Mouse (Mus musculus) left cerebral cortex, postnatal 10 days (tissue): ENCODE results near the gene Mcat. TPM values are rescaled to one million over a fixed set of nuclear protein-coding genes. Genes with fewer than 3 reads are reported as not detected.
"Not testable (repeated sequence)": the region's sequence is repeated elsewhere in the genome, so short reads cannot be mapped to it uniquely, and the experiment has no call there.

Experiments used
- DNase-seq, 2 experiments: peaks; one replicate each; pipeline ENCODE4 v3.0.0; 2021 to 2022; ENCODE audit warnings: low spot score in 2 of 2, mixed read lengths in 1 of 2; ENCODE audit errors: extremely low spot score in 1 of 2
- intact Hi-C: fragments of 180-260 bp; cut with DNase I; formaldehyde crosslinking; loops from one replicate; pipeline ENCODE4 v1.15.1; 2025
- microRNA-seq: library from miRNA; unstranded; fragments of <30 nt; microRNA quantifications from one replicate; pipeline ENCODE4 v1.2.0, GENCODE M21; 2022
- total RNA-seq, 2 experiments: library from RNA; stranded (reverse); gene quantifications; 2 replicates each; pipeline ENCODE4 v1.2.3; 2021

The Mcat gene
- total RNA-seq, 2 experiments from 2014 or later = 33.8 to 38.3 TPM

DNA sequence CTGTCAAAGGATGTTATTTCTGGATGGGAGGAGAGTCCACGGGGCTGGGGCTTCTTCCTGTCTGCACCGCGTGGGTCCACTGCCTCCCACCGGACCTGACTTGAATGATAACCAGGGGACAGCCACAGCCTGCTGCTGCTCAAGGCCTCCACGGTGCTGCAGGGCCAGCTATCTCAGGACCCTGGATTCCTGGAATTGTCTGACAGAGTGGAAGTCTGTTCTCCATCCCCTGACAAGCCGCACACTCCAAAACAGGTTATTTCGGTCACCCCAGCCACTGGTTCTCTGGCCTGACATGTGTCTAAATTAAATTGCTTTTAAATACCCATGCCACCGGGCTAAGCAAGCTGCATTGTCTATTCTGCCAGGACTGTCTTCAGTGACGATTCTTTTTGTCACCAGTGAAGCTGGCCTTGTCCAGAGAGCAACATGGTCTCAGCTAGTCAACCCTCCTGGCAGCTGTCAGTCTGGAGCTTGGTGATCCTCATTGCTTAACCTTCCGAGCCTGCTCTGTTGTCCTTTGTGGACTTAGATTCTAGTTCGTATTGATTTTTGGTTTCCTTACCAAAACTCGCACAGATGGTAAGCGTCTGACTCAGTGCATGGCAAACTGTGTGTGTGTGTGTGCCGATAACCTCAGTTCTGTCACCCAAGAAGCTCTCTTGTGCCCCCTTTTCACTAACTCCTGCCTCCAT lies 39.8 kb downstream of the Mcat start:
- DNase-seq = no peak
- intact Hi-C loops = no loop called here

DNA sequence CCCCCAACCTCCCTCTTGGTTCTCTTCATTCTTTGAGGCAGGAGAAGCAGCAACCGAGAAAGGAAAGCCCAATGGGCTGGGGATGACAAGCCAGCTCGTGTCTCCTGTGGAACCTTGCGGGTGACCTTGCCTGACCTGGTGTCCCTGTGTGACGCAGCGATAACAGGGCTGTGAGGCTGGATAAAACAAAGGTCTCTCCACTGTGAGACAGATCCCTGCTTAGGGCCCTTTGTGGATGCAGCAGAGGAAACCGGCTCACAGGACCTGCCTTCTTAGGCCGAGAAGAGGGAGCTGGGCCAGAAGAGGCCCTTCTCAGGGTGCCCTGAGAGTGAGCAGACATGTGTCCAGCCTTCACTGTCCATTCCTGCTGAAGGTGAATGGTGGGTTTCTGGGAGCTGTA lies 40.4 kb downstream of the Mcat start:
- no peak for DNase-seq
- intact Hi-C loops = no loop called here

DNA sequence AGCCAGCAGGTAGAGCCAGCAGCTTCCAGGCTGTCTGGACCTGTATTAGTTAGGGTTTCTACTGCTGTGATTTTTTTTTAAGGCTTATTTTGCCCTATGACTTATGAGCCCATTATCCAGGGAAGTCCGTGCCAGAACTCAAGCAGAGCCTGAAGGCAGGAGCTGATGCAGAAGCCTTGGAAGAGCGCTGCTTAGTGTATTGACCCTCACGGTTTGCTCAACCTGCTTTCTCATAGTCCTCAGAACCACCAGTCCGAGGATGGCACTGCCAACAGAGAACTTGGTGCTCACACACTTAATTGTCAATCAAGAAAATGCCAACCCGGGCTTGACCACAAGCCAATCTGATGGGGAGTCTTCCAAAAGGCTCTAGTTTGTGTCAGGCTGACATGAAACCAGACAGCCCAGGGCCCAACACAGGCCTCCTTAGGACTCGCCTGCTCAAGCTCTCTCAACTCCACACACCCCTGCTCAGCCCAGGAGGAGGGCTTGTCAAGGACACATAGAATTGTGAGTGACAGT lies 42.7 kb downstream of the Mcat start:
- DNase-seq = no peak
- intact Hi-C loops = no loop called here

DNA sequence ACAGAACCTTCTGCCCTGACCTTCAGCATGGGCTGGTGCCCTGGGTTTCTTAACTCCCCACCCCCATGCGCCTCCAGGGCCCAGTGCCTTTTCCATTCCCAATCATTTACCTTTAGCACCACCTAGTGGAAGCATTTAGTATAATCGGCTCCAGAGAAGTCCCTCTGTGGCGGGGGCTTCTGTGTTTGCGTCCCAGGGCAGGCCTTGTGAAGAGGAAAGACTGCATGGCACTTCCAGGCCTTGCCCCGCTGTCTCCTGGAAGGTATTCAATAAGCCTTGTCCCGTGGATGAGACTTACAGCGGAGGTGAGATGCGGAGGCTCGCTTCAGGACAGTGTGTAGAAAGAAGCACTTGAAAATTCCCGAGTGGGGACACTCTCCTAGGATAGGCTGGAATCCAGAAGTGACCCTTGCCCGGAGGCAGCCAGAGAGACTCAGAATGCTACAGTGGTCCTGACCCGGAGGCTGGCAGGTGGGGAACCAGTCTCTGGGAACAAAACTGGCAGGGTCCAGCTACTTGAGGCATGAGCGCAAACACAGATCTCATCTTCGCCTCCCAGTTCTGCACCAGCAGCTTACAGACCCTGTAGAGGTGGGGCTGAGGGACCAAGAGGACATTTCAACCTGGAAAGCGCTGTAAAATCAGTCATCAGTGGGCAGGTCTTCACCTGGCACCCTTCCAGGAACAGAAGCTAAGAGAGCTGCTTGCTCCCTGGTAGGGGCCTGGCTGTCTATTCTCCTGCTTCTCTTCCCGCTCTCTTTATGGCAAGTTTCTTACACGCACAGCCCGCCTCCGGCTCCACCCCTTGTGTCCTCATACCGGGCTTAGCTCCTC lies 45.2 kb downstream of the Mcat start:
- peak; percentile 49 to 69 for DNase-seq
- intact Hi-C loops = loop anchor here (5.0 to 10.0 kb wide), 3 partner anchors 131 to 346 kb away; partner anchors contain the start of gene Cyb5r3

DNA sequence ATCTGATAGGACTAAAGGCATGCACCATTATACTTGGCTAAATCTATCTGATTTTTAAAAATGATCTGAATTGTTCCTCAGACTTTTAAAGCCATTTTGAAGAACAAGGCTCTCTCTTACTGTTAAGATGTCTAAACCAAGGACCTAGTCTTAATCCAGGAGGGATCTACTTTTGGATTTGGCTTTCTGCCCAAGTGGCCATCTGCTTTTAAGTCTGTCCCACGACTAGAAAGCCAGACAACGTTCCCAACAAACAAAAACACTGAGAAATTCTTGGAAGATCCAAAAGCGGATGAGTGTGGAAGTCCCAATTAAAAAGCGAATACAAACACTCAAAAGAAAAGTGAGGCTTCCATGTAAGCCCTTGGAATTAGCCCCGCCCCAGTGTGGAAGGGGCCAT lies 48.6 kb downstream of the Mcat start:
- intact Hi-C loops = loop anchor here (5.0 to 10.0 kb wide), 3 partner anchors 128 to 343 kb away; partner anchors contain the start of gene Cyb5r3
- peak in 1 of 2 experiments; percentile 35 for DNase-seq

DNA sequence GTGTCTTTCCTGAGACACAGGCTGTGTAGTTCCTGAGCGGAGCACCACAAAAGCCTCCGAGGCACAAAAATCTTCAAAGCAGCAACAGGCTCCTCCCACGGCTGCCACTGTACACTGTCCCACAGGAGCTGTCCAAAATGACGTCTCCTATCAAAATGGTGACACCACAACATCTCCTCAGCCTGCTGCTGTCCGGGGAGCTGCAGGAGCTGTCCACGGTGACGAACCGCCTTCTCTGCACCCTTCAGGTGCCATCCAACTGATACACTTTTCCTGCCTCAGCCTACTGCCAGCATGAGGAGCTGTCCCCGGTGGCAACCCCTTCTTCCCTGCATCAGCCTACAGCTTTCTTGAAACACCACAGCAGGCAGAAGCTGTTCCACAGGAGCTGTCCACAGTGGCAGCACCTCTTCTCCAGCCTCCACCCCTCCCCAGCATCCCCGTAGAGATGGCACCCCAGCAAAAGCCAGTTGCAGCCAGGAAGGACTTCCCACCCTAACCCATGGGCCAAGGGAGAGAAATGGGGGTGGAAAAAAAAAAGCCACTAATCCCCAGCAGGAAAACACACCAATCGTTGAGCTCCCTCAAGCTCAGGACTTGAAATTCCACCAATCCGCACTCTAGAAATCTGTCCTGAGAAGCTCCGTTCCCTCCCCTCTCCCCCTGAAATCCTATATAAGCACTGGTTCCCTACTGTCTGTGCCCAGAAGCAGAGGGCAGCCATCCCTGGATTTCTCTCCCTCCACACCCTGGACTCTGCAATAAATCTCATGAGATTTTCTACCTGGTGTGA lies 50.9 kb downstream of the Mcat start:
- intact Hi-C loops = loop anchor here (10.0 kb wide), 1 partner anchor 298 kb away; no protein-coding TSS in a partner anchor

DNA sequence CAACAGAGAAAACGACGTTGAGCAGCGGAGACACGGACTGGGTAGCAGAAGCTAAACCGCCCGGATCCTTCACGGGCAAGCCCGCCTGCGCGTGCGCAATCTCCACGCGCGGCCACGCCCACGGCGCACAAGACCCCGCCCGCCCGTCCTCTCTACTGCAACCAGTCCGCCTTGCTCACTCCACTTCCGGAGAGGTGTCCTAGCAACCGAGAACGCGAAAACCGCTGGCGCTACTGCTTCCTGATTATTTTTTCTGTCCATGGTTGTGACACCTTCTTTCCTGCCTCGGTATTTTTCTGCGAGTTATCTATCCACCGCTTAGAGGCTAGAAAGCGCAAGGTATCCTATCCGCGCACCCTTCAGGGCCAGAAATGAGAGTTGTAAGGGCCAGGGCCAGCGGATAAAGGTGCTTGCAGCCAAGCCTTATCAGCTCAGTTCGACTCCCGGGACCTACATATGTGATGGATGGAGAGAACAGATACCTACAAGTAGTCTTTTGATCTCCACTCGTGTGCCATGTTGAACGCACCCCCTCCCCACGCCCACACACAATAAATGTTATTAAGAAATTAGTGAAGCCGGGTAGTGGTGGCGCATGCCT lies 52.7 kb downstream of the Mcat start, which contains the start of gene Ttll1:
TSS of gene Ttll1 (minus strand) at position 89 of the 601 bp plus-strand sequence.
- intact Hi-C loops = loop anchor here (10.0 kb wide), 1 partner anchor 296 kb away; no protein-coding TSS in a partner anchor
- peak; percentile 92 to 95 for DNase-seq

More for the DNA sequence above, 50.9 kb downstream of the Mcat start:
- no peak for DNase-seq

DNA sequence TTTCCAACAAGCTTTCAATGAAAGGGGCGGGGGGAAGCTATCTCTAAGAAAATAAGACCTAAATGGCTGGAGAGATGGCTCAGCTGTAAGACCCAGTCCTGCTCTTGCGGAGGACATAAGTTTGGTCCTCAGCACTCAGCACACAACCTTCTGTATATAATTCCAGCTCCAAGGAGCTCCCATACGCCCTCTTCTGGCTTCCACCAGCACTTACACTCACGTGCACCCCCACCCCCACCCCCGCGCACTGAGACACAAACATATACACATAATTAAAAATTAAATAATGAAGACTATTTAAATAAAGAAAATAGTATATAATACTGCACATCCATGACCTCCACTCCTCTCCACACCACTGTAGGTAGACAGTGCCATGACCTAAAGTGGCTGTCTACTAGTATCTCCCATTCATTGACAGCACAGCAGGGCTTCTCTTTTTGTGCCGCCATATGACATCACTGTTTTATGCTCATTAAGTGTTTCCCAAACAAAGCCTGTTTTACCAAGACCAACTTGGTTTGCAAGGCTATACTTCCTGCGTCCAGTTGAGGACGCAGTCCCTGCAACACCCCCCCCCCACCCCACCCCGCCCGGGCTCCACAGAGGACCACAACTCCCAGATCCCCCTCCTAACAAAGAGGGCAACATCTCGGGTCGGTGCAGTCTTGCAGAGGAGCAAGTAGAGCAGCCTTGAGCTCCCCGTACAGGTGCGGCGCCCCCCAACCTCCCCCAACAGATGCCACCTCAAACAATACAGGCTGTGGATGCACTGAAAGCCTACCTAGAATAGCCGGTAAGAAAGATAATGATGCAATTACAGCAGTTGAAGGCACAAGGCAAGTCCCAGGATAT lies 53.4 kb downstream of the Mcat start:
- DNase-seq = no peak
- intact Hi-C loops = loop anchor here (10.0 kb wide), 1 partner anchor 295 kb away; no protein-coding TSS in a partner anchor

DNA sequence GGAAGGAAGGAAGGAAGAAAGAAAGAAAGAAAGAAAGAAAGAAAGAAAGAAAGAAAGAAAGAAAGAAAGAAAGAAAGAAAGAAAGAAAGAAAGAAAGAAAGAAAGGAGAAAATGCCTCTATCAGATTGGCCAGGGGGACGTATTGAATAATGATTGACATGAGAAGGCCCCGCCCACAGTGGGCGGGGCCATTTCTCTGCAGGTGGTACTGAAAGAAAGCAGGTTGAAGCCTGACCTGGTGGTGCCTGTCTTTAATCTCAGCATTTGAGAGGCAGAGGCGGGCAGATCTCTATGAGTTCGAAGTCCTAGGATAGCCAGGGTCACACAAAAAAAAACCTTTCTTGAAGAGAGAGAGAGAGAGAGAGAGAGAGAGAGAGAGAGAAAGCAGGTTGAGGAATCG lies 62.1 kb downstream of the Mcat start:
- DNase-seq, intact Hi-C loops: not testable (repeated sequence)

DNA sequence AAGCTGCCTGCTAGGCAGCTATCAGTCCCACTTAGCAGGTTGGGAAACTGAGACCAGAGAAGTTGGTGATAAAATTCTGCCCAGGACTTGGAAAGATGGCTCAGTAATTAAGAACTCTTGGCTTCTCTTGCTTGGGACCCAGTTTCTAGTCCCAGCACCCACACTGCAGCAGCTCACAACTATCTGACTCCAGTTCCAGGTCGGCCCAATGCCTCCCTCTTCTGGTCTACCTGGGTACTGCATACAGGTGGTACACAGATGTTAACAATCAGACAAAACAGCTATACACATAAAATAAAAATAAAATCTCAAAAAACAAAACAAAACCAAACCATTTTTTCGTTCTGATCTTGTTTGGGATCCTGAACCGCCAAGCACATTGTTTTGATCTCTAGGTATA lies 63.2 kb downstream of the Mcat start:
- intact Hi-C loops = no loop called here
- no peak for DNase-seq

DNA sequence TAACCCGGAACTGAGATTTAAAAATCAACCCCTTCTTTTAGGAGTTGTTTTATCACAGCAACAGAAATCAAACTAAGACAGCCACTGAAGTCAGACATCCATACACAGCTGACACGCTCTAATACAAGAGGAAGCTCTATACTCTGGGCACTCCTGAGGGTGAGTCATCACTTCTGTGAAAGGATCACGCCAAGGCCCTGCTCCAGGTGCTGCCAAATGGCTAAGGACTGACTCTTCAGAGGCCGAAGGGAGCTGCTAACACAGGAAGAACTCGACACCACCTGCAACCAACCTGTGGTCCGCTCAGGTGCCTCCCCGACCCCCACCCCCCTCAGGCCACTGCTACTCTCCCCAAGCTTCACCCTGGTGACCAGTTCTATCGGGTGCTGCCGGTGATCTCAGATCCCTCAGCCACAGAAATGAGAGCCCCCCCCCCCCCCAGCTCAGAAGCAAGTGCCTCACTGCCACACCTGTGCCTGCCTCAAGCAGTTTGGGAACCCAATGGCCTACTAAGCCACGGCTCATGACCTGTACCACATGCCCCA lies 64.3 kb downstream of the Mcat start:
- DNase-seq = no peak
- intact Hi-C loops = no loop called here

DNA sequence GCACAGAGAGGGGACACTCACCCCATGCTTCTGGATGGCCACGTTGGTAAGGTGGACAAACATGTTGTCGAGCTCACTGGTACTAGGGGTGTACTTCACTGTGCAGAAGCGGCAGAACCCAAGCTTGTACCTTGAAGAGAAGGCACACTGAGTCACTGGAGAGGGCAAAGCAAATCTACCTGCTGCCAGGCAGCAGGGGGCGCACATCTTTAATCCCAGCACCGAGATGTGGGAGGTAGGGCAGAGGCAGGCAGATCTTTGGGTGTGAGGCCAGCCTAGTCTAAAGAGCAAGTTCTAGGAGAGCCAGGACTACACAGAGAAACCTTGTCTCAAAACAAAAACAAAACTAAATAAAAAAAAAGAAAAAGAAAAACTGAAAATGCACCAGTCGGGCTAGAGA lies 66.3 kb downstream of the Mcat start:
- intact Hi-C loops = no loop called here
- no peak for DNase-seq

Small RNAs within 50 kb of the gene (microRNA-seq; reads per million reads assigned to microRNA genes)
- gene Gm24575 = not detected

Other genes with a start within 250 kb of the Mcat start
- gene Arfgap3, start 213.5 kb downstream of the Mcat start, total RNA-seq = 10 to 100 TPM; 20.1 to 23.4 TPM
- 10 to 100 TPM; 47.5 to 48.6 TPM for gene Pacsin2, start 99.2 kb downstream of the Mcat start, total RNA-seq
- gene Ttll1, start 52.9 kb downstream of the Mcat start, total RNA-seq = 10 to 100 TPM; 57.7 to 61.2 TPM
- gene Bik, start 36.9 kb downstream of the Mcat start, total RNA-seq = not detected
- 1 to 10 TPM; 2.6 to 2.9 TPM for gene Tspo, start 195 bp downstream of the Mcat start, total RNA-seq
- gene Ttll12, start 31.4 kb upstream of the Mcat start, total RNA-seq = 10 to 100 TPM; 19.1 to 19.2 TPM
- 10 to 100 TPM; 38.2 to 39.3 TPM for gene Scube1, start 161.2 kb upstream of the Mcat start, total RNA-seq
- gene Mpped1, start 215.7 kb upstream of the Mcat start, total RNA-seq = 100 to 1,000 TPM; 270 to 308 TPM